Mouse (Mus musculus): Measurements from ENCODE around the gene Entpd5. TPM values are rescaled to one million over a fixed set of nuclear protein-coding genes. Genes with fewer than 3 reads are reported as not detected.

The Entpd5 gene
- total RNA-seq, 2 experiments from 2014 or later, result 15.8 to 17.0 TPM

- intact Hi-C loops (cut with DNase I), result no loop called here
- no peak for DNase-seq
Measured at GRCm38 (mm10) chr12:84399663-84400062, 9.2 kb downstream of the Entpd5 start.

GRCm38 (mm10) chr12:84399135-84399534 is 9.7 kb downstream of the Entpd5 start:
- intact Hi-C loops (cut with DNase I), result no loop called here
- DNase-seq, result no peak

GRCm38 (mm10) chr12:84398629-84399028 is 10.2 kb downstream of the Entpd5 start:
- intact Hi-C loops (cut with DNase I), result no loop called here
- no peak for DNase-seq

GRCm38 (mm10) chr12:84397685-84398084 is 11.1 kb downstream of the Entpd5 start:
- intact Hi-C loops (cut with DNase I), result no loop called here
- no peak for DNase-seq

- DNase-seq, result no peak
- intact Hi-C loops (cut with DNase I), result no loop called here
Measured at GRCm38 (mm10) chr12:84396947-84397679, 11.7 kb downstream of the Entpd5 start.

- DNase-seq, result no peak
- intact Hi-C loops (cut with DNase I), result no loop called here
Measured at GRCm38 (mm10) chr12:84393847-84394246, 15.0 kb downstream of the Entpd5 start.

- no peak for DNase-seq
- intact Hi-C loops (cut with DNase I), result no loop called here
Measured at GRCm38 (mm10) chr12:84392681-84393080, 16.1 kb downstream of the Entpd5 start.

GRCm38 (mm10) chr12:84390336-84390735 is 18.5 kb downstream of the Entpd5 start:
- intact Hi-C loops (cut with DNase I), result no loop called here
- no peak for DNase-seq

- intact Hi-C loops (cut with DNase I), result no loop called here
- DNase-seq, result no peak
Measured at GRCm38 (mm10) chr12:84388774-84389400, 19.9 kb downstream of the Entpd5 start.

- intact Hi-C loops (cut with DNase I), result no loop called here
- DNase-seq, result no peak
Measured at GRCm38 (mm10) chr12:84388097-84388496, 20.7 kb downstream of the Entpd5 start.

- intact Hi-C loops (cut with DNase I), result no loop called here
- no peak for DNase-seq
Measured at GRCm38 (mm10) chr12:84385408-84385807, 23.4 kb downstream of the Entpd5 start.

GRCm38 (mm10) chr12:84384644-84385081 is 24.2 kb downstream of the Entpd5 start:
- intact Hi-C loops (cut with DNase I), result no loop called here
- peak; percentile 6 for DNase-seq

- DNase-seq, result no peak
- intact Hi-C loops (cut with DNase I), result no loop called here
Measured at GRCm38 (mm10) chr12:84382369-84382768, 26.5 kb downstream of the Entpd5 start.

- no peak for DNase-seq
Measured at GRCm38 (mm10) chr12:84373831-84374481, 34.9 kb downstream of the Entpd5 start.

GRCm38 (mm10) chr12:84371647-84372046 is 37.2 kb downstream of the Entpd5 start:
- intact Hi-C loops (cut with DNase I), result no loop called here
- no peak for DNase-seq

More at GRCm38 (mm10) chr12:84373831-84374481, 34.9 kb downstream of the Entpd5 start:
- intact Hi-C loops (cut with DNase I), result no loop called here

GRCm38 (mm10) chr12:84366971-84367370 is 41.9 kb downstream of the Entpd5 start:
- DNase-seq, result no peak
- intact Hi-C loops (cut with DNase I), result no loop called here

GRCm38 (mm10) chr12:84365137-84365536 is 43.7 kb downstream of the Entpd5 start:
- intact Hi-C loops (cut with DNase I), result no loop called here

GRCm38 (mm10) chr12:84364291-84364690 is 44.5 kb downstream of the Entpd5 start:
- intact Hi-C loops (cut with DNase I), result no loop called here

More at GRCm38 (mm10) chr12:84365137-84365536, 43.7 kb downstream of the Entpd5 start:
- no peak for DNase-seq

GRCm38 (mm10) chr12:84362872-84363271 is 46.0 kb downstream of the Entpd5 start:
- DNase-seq, result no peak
- intact Hi-C loops (cut with DNase I), result no loop called here

More at GRCm38 (mm10) chr12:84364291-84364690, 44.5 kb downstream of the Entpd5 start:
- DNase-seq, result no peak

GRCm38 (mm10) chr12:84361555-84362489 is 47.0 kb downstream of the Entpd5 start, which contains the start of the genes Coq6 and Fam161b:
Coq6 (plus strand) TSS chr12:84361657.
Fam161b (minus strand) TSS chr12:84361833.
- DNase-seq, result peak; percentile 96
- intact Hi-C loops (cut with DNase I), result no loop called here
